In genomic region chr9:37572204-37572876, GRCm38 (mm10) we compare ENCODE assay signal across 1 mouse cellular context.
TF ChIP-seq lines count a peak whose summit lies in the region.

No protein-coding gene starts in this region.

TF ChIP-seq in MEL, 35 proteins besides CTCF, POLR2A, EP300 and RAD21 (continued from another document):
- peak; percentile 59 for TF ChIP-seq MXI1 (IDR thresholded peaks at IDR 0.05; ENCODE audit: low read depth, low read length)
- no peak for TF ChIP-seq USF2 (IDR thresholded peaks at IDR 0.05; ENCODE audit: borderline replicate concordance in 1 of 2, insufficient read depth in 1 of 2, low read depth in 1 of 2, low read length in 2 of 2)
- TF ChIP-seq NRF1 (IDR thresholded peaks at IDR 0.05; ENCODE audit: insufficient read depth, low read depth, low read length, poor library complexity, severe bottlenecking), result no peak
- TF ChIP-seq BHLHE40 (IDR thresholded peaks at IDR 0.05; ENCODE audit: borderline replicate concordance, low read depth, low read length), result no peak
- TF ChIP-seq NELFE (IDR thresholded peaks at IDR 0.05; ENCODE audit: low read depth, low read length), result no peak
- no peak for TF ChIP-seq ZKSCAN1 (IDR thresholded peaks at IDR 0.05; ENCODE audit: low read depth, low read length)
- no peak for TF ChIP-seq KAT2A (conservative IDR thresholded peaks at IDR 0.05; ENCODE audit: low read depth, low read length)
- TF ChIP-seq ELF1 (IDR thresholded peaks at IDR 0.05; ENCODE audit: low read depth, low read length), result no peak
- peak; percentile 79 for TF ChIP-seq TCF12 (IDR thresholded peaks at IDR 0.05; ENCODE audit: low read depth, low read length)
- no peak for TF ChIP-seq ZMIZ1 (IDR thresholded peaks at IDR 0.05; ENCODE audit: low read depth, low read length)
- TF ChIP-seq HCFC1 (IDR thresholded peaks at IDR 0.05; ENCODE audit: low read depth, low read length), result no peak
- TF ChIP-seq MYB (IDR thresholded peaks at IDR 0.05; ENCODE audit: low read depth, low read length), result 0 out of 2 replicates have a peak, but pooled peaks have one; percentile 11
- TF ChIP-seq SIN3A (IDR thresholded peaks at IDR 0.05; ENCODE audit: low read length), result peak; percentile 44
- TF ChIP-seq GABPA (IDR thresholded peaks at IDR 0.05; ENCODE audit: low read depth, low read length), result no peak
- TF ChIP-seq TBP (IDR thresholded peaks at IDR 0.05; ENCODE audit: low read depth, low read length), result no peak
- peak; percentile 59 for TF ChIP-seq TAL1 (IDR thresholded peaks at IDR 0.05; ENCODE audit: low read length)
- peak; percentile 59; the same call in 1 of the 2 replicates for TF ChIP-seq ETS1 (IDR thresholded peaks at IDR 0.05; ENCODE audit: low read depth, low read length)
- TF ChIP-seq E2F4 (IDR thresholded peaks at IDR 0.05; ENCODE audit: borderline replicate concordance, low read depth, low read length), result no peak
- TF ChIP-seq GATA1 (IDR thresholded peaks at IDR 0.05; ENCODE audit: low read depth, low read length), result peak; percentile 87
- TF ChIP-seq MAZ (IDR thresholded peaks at IDR 0.05; ENCODE audit: low read depth, low read length), result no peak
- peak; percentile 66; the same call in 1 of the 2 replicates for TF ChIP-seq RCOR1 (IDR thresholded peaks at IDR 0.05; ENCODE audit: low read depth, low read length)
- TF ChIP-seq SMC3 (IDR thresholded peaks at IDR 0.05; ENCODE audit: low read depth, low read length), result no peak
- TF ChIP-seq MAFK (IDR thresholded peaks at IDR 0.05; ENCODE audit: borderline replicate concordance, low read depth, low read length), result no peak
- TF ChIP-seq UBTF (IDR thresholded peaks at IDR 0.05; ENCODE audit: borderline replicate concordance, insufficient read depth, low read depth, low read length), result no peak
- no peak for TF ChIP-seq JUND (IDR thresholded peaks at IDR 0.05; ENCODE audit: low read depth, low read length)
- peak; percentile 26; the same call in 1 of the 2 replicates for TF ChIP-seq MEF2A (IDR thresholded peaks at IDR 0.05; ENCODE audit: extremely low read depth, insufficient replicate concordance, low read depth, low read length, poor library complexity, severe bottlenecking)
- no peak for TF ChIP-seq MYC (IDR thresholded peaks at IDR 0.05; ENCODE audit: low read depth, low read length)
- no peak for TF ChIP-seq POLR2AphosphoS2 (IDR thresholded peaks at IDR 0.05; ENCODE audit: low read length)
- no peak for TF ChIP-seq ZC3H11A (IDR thresholded peaks at IDR 0.05; ENCODE audit: low read depth, low read length)
